Mouse (Mus musculus) MEL (cell line): ENCODE data around the gene Pabpc1l. TPM values are rescaled to one million over a fixed set of nuclear protein-coding genes. Genes with fewer than 3 reads are reported as not detected.
A peak's percentile ranks its signal among the peaks of the same experiment; 100 is the strongest.

Experiments used
- DNase-seq: peaks from one replicate; pipeline ENCODE4 v3.0.0; 2011; ENCODE audit warnings: low read depth, low spot score
- H3K27ac ChIP-seq: 2 replicates; pipeline ENCODE4 v1.5.1; 2012; ENCODE audit warnings: low read depth, mild to moderate bottlenecking, control low read depth, low read length, moderate library complexity; ENCODE audit not compliant: control insufficient read depth
- H3K27me3 ChIP-seq, 2 experiments: fragments of 150-350 bp in 1 of 2; sonication (generic) in 1 of 2; 2 replicates each; pipeline ENCODE4 v1.6.1; 2012; ENCODE audit warnings: low read length in 2 of 2, mild to moderate bottlenecking in 2 of 2, improper control_type of control experiment in 1 of 2, moderate library complexity in 1 of 2; ENCODE audit not compliant: insufficient read depth in 2 of 2, control insufficient read depth in 1 of 2
- H3K36me3 ChIP-seq, 2 experiments: 2 replicates each; pipeline ENCODE4 v1.6.1; 2012 to 2014; ENCODE audit warnings: low read length in 2 of 2, improper control_type of control experiment in 1 of 2, inconsistent platforms in 1 of 2, mild to moderate bottlenecking in 1 of 2; ENCODE audit not compliant: insufficient read depth in 2 of 2, control insufficient read depth in 1 of 2
- H3K4me1 ChIP-seq, 2 experiments: fragments of 150-350 bp in 1 of 2; sonication (generic) in 1 of 2; 2 replicates each; pipeline ENCODE4 v1.6.1; 2012; ENCODE audit warnings: low read length in 2 of 2, improper control_type of control experiment in 1 of 2, mild to moderate bottlenecking in 1 of 2; ENCODE audit not compliant: insufficient read depth in 2 of 2, control insufficient read depth in 1 of 2
- H3K4me3 ChIP-seq, 2 experiments: fragments of 150-350 bp in 1 of 2; sonication (generic) in 1 of 2; 2 replicates each; pipeline ENCODE4 v1.5.1; 2012; ENCODE audit warnings: low read depth in 2 of 2, low read length in 2 of 2, mild to moderate bottlenecking in 2 of 2, moderate library complexity in 2 of 2, control low read depth in 1 of 2, improper control_type of control experiment in 1 of 2; ENCODE audit not compliant: control insufficient read depth in 1 of 2, insufficient read depth in 1 of 2
- H3K79me2 ChIP-seq: 2 replicates; pipeline ENCODE4 v1.6.1; 2012; ENCODE audit warnings: mild to moderate bottlenecking, low read length, moderate library complexity; ENCODE audit not compliant: control insufficient read depth, poor library complexity, insufficient read depth
- H3K9ac ChIP-seq: 2 replicates; pipeline ENCODE4 v1.6.1; 2012; ENCODE audit warnings: low read depth, mild to moderate bottlenecking, control low read depth, low read length, moderate library complexity; ENCODE audit not compliant: control insufficient read depth, poor library complexity, severe bottlenecking
- H3K9me3 ChIP-seq: fragments of 150-350 bp; sonication (generic); replicated peaks from 2 replicates; pipeline ENCODE4 v1.6.1; 2012; ENCODE audit warnings: mild to moderate bottlenecking, low read length, improper control_type of control experiment, moderate library complexity; ENCODE audit not compliant: insufficient read depth
- CHD1 ChIP-seq: IDR thresholded peaks from 2 replicates; pipeline ENCODE4 v1.6.1; 2012; ENCODE audit warnings: low read depth, mild to moderate bottlenecking, inconsistent platforms, low read length, improper control_type of control experiment
- CHD2 ChIP-seq: IDR thresholded peaks from 2 replicates; pipeline ENCODE4 v1.6.1; 2011; ENCODE audit warnings: low read length, improper control_type of control experiment
- CTCF ChIP-seq, 3 experiments: IDR thresholded peaks in 2 of 3; conservative IDR thresholded peaks in 1 of 3; 2 replicates each; pipeline ENCODE4 v1.5.1; 2011 to 2012; ENCODE audit warnings: low read length in 3 of 3, low read depth in 2 of 3, mild to moderate bottlenecking in 2 of 3, improper control_type of control experiment in 1 of 3, inconsistent platforms in 1 of 3, mixed read lengths in 1 of 3, moderate library complexity in 1 of 3; ENCODE audit not compliant: control insufficient read depth in 1 of 3, insufficient read depth in 1 of 3, poor library complexity in 1 of 3, severe bottlenecking in 1 of 3
- ELF1 ChIP-seq: IDR thresholded peaks from 2 replicates; pipeline ENCODE4 v1.6.1; 2014; ENCODE audit warnings: low read depth, mild to moderate bottlenecking, inconsistent platforms, low read length, improper control_type of control experiment, moderate library complexity
- ETS1 ChIP-seq: IDR thresholded peaks from 2 replicates; pipeline ENCODE4 v1.6.1; 2012; ENCODE audit warnings: low read depth, mild to moderate bottlenecking, inconsistent platforms, low read length, improper control_type of control experiment, moderate library complexity
- JUND ChIP-seq: IDR thresholded peaks from 2 replicates; pipeline ENCODE4 v1.6.1; 2011; ENCODE audit warnings: low read depth, mild to moderate bottlenecking, improper control_type of control experiment, low read length
- KAT2A ChIP-seq: conservative IDR thresholded peaks from 2 replicates; pipeline ENCODE4 v1.6.1; 2012; ENCODE audit warnings: low read depth, low read length, improper control_type of control experiment, inconsistent platforms
- MAFK ChIP-seq: IDR thresholded peaks from 2 replicates; pipeline ENCODE4 v1.6.1; 2011; ENCODE audit warnings: low read depth, mild to moderate bottlenecking, low read length, improper control_type of control experiment, borderline replicate concordance
- MAZ ChIP-seq: IDR thresholded peaks from 2 replicates; pipeline ENCODE4 v1.6.1; 2012; ENCODE audit warnings: low read depth, mild to moderate bottlenecking, inconsistent platforms, low read length, improper control_type of control experiment
- MEF2A ChIP-seq: IDR thresholded peaks from 2 replicates; pipeline ENCODE4 v1.6.1; 2014; ENCODE audit warnings: low read depth, mild to moderate bottlenecking, inconsistent platforms, low read length, improper control_type of control experiment; ENCODE audit not compliant: poor library complexity, insufficient replicate concordance, severe bottlenecking; ENCODE audit errors: extremely low read depth
- MXI1 ChIP-seq: IDR thresholded peaks from 2 replicates; pipeline ENCODE4 v1.6.1; 2011; ENCODE audit warnings: mild to moderate bottlenecking, low read depth, low read length, improper control_type of control experiment
- MYB ChIP-seq: IDR thresholded peaks from 2 replicates; pipeline ENCODE4 v1.6.1; 2011; ENCODE audit warnings: mild to moderate bottlenecking, low read depth, low read length, improper control_type of control experiment
- NELFE ChIP-seq: IDR thresholded peaks from 2 replicates; pipeline ENCODE4 v1.6.1; 2011; ENCODE audit warnings: low read depth, low read length, improper control_type of control experiment
- NRF1 ChIP-seq: IDR thresholded peaks from 2 replicates; pipeline ENCODE4 v1.6.1; 2014; ENCODE audit warnings: low read depth, mild to moderate bottlenecking, inconsistent platforms, low read length, improper control_type of control experiment, moderate library complexity; ENCODE audit not compliant: poor library complexity, insufficient read depth, severe bottlenecking
- RAD21 ChIP-seq: IDR thresholded peaks from 2 replicates; pipeline ENCODE4 v1.6.1; 2011; ENCODE audit warnings: mild to moderate bottlenecking, low read depth, low read length, improper control_type of control experiment
- SIN3A ChIP-seq: IDR thresholded peaks from 2 replicates; pipeline ENCODE4 v1.6.1; 2012; ENCODE audit warnings: low read length, improper control_type of control experiment, inconsistent platforms
- SMC3 ChIP-seq: IDR thresholded peaks from 2 replicates; pipeline ENCODE4 v1.6.1; 2011; ENCODE audit warnings: low read depth, low read length, improper control_type of control experiment
- TAL1 ChIP-seq: IDR thresholded peaks from 2 replicates; pipeline ENCODE4 v1.6.1; 2012; ENCODE audit warnings: mild to moderate bottlenecking, inconsistent platforms, low read length, moderate library complexity, mixed read lengths
- TCF12 ChIP-seq: IDR thresholded peaks from 2 replicates; pipeline ENCODE4 v1.6.1; 2014; ENCODE audit warnings: low read depth, mild to moderate bottlenecking, inconsistent platforms, low read length, improper control_type of control experiment, moderate library complexity
- USF1 ChIP-seq: IDR thresholded peaks from 2 replicates; pipeline ENCODE4 v1.6.1; 2014; ENCODE audit warnings: low read depth, mild to moderate bottlenecking, inconsistent platforms, low read length, improper control_type of control experiment, moderate library complexity
- USF2 ChIP-seq, 2 experiments: IDR thresholded peaks; 2 replicates each; pipeline ENCODE4 v1.6.1; 2011 to 2012; ENCODE audit warnings: improper control_type of control experiment in 2 of 2, low read length in 2 of 2, borderline replicate concordance in 1 of 2, inconsistent platforms in 1 of 2, low read depth in 1 of 2, mild to moderate bottlenecking in 1 of 2; ENCODE audit not compliant: insufficient read depth in 1 of 2
- ZC3H11A ChIP-seq: IDR thresholded peaks from 2 replicates; pipeline ENCODE4 v1.6.1; 2012; ENCODE audit warnings: low read depth, mild to moderate bottlenecking, inconsistent platforms, low read length, improper control_type of control experiment
- ZKSCAN1 ChIP-seq: IDR thresholded peaks from 2 replicates; pipeline ENCODE4 v1.6.1; 2012; ENCODE audit warnings: low read depth, mild to moderate bottlenecking, inconsistent platforms, low read length, improper control_type of control experiment, moderate library complexity
- polyA plus RNA-seq, 2 experiments: library from polyadenylated mRNA; stranded (reverse) in 1 of 2; unstranded in 1 of 2; fragments of >175 nt in 1 of 2; fragments of >200 nt in 1 of 2; gene quantifications; 2 replicates each; pipeline versions ENCODE4 v1.2.1 to v1.2.4; 2012; ENCODE audit warnings: low replicate concordance in 2 of 2, low read depth in 1 of 2; ENCODE audit not compliant: insufficient read length in 2 of 2, insufficient read depth in 1 of 2, missing spikeins in 1 of 2
- total RNA-seq: library from RNA; depleted of rRNA; stranded (reverse); fragments of 300-350 nt; gene quantifications from 2 replicates; pipeline ENCODE4 v1.2.3, GENCODE M21; 2012

Gene Pabpc1l
- total and polyA plus RNA-seq, 3 experiments = 0.27 to 0.40 TPM; not detected in 1

DNA sequence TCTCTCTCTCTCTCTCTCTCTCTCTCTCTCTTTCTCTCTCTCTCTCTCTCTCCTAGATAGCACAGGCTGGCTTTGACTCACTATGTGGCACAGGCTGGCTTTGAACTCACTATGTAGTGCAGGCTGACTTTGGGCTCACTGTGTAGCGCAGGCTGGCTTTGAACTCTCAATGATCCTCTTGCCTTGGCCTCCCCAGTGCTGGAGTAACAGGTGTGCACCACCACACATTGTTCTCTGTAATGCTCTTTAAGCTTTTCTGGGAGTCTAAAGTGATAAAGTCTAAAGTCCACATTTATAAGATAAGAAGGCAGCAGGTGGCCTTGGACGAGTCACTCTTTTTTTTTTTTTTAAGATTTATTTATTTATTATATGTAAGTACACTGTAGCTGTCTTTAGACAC, 16.3 kb downstream of the Pabpc1l start:
- Histone ChIP-seq H3K27me3 (no peaks in the 10 kb centered on the region), H3K4me1 (no peaks in the 10 kb centered on the region), H3K36me3 (no peaks in the 10 kb centered on the region), H3K27ac (no peak overlapping the region), H3K79me2 (no peaks in the 10 kb centered on the region), H3K9me3 (no peaks in the 10 kb centered on the region), H3K4me3 (no peak overlapping the region), H3K9ac (no peak overlapping the region)
- no peak for TF ChIP-seq MAZ
- no peak for TF ChIP-seq MYB
- no peak for TF ChIP-seq ZKSCAN1
- no peak for TF ChIP-seq CTCF (IDR thresholded peaks at IDR 0.05 in 2 of 3, conservative IDR thresholded peaks at IDR 0.05 in 1 of 3; ENCODE audit: control insufficient read depth in 1 of 3, insufficient read depth in 1 of 3, low read depth in 2 of 3, low read length in 3 of 3, poor library complexity in 1 of 3, severe bottlenecking in 1 of 3)
- no peak for TF ChIP-seq MXI1
- TF ChIP-seq KAT2A = no peak
- TF ChIP-seq RAD21 = no peak
- TF ChIP-seq USF1 = no peak
- TF ChIP-seq TAL1 = no peak
- TF ChIP-seq MEF2A = no peak
- no peak for TF ChIP-seq SMC3
- no peak for TF ChIP-seq CHD1
- TF ChIP-seq ELF1 = no peak
- TF ChIP-seq TCF12 = no peak
- TF ChIP-seq NELFE = no peak
- DNase-seq = no peak

DNA sequence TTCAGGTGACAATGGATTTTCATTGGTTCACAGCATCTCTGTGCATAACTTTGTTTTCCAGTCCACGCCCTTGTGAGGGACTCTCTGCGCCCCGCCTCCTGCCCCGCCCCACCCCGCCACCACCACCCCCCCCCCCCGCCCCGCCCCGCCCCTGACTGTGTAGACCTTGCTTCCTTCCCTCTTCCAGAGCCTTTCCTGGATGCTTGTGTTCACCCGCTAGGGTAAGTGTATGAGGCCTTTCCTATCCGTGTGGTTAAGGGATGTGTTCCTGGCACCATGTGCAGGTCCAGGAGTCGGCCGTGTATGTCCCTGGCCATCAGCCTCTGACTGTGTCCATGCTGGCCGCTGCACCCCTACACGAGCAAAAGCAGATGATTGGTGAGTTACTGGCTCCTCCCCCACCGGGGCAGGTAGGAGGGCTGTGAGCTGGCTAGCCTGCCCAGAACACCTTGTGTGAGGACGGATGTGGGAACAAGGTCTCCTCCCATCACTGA, 22.0 kb downstream of the Pabpc1l start:
- H3K9me3 ChIP-seq = no peaks in the 10 kb centered on the region
- no peaks in the 10 kb centered on the region; a peak in 2 of 4 replicates for H3K36me3 ChIP-seq
- TF ChIP-seq MAZ (peak; percentile 43; the same call in 1 of the 2 replicates), MYB (no peak)
- TF ChIP-seq, all 39 proteins: peak for 1
- no peaks in the 10 kb centered on the region for H3K79me2 ChIP-seq
- H3K4me3 ChIP-seq = peak overlapping the region; percentile 46 to 86
- no peak overlapping the region for H3K9ac ChIP-seq
- no peaks in the 10 kb centered on the region for H3K27me3 ChIP-seq
- no peak overlapping the region for H3K27ac ChIP-seq
- peak; percentile 76 for DNase-seq
- H3K4me1 ChIP-seq = no peaks in the 10 kb centered on the region

DNA sequence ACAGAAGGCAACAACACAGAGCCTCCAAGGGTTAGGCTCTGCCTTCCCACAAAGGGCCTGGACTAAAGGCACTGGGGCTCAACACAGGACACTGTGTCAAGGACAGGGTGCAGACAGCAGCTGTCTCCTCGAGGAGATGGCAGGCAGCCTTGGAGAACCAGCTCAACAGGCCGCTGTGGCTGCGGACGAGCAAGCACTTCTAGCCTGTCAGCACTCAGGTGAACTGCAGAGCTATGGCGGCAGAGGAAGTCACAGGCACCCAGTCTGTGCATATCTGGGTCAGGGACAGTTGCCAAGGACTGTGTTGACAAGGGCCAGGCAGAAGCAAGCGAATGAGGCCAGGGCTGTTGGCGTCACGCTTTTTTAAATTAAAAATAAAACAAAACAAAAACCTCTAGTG, 28.5 kb downstream of the Pabpc1l start:
- H3K27ac ChIP-seq = no peak overlapping the region
- no peaks in the 10 kb centered on the region for H3K9me3 ChIP-seq
- no peaks in the 10 kb centered on the region for H3K27me3 ChIP-seq
- H3K4me1 ChIP-seq = no peaks in the 10 kb centered on the region
- H3K4me3 ChIP-seq = no peak overlapping the region
- no peaks in the 10 kb centered on the region for H3K79me2 ChIP-seq
- TF ChIP-seq SIN3A = no peak
- TF ChIP-seq USF2 (IDR thresholded peaks at IDR 0.05; ENCODE audit: borderline replicate concordance in 1 of 2, insufficient read depth in 1 of 2, low read depth in 1 of 2, low read length in 2 of 2) = no peak
- TF ChIP-seq MAFK = no peak
- TF ChIP-seq ZKSCAN1 = no peak
- TF ChIP-seq ZC3H11A = no peak
- TF ChIP-seq KAT2A = no peak
- TF ChIP-seq CHD1 = no peak
- no peak for TF ChIP-seq JUND
- no peak for TF ChIP-seq USF1
- TF ChIP-seq NRF1 = no peak
- TF ChIP-seq ETS1 = no peak
- TF ChIP-seq TCF12 = no peak
- no peak for TF ChIP-seq SMC3
- TF ChIP-seq MXI1 = no peak
- no peak for TF ChIP-seq NELFE
- no peak for TF ChIP-seq CHD2
- TF ChIP-seq TAL1 = no peak
- peaks cover 0 to 10% of the 10 kb centered on the region in 2 experiments; a peak in 2 of 4 replicates for H3K36me3 ChIP-seq
- DNase-seq = no peak
- no peak overlapping the region for H3K9ac ChIP-seq
